Mouse (Mus musculus): ENCODE data around the gene Lrr1. TPM values are rescaled to one million over a fixed set of nuclear protein-coding genes. Genes with fewer than 3 reads are reported as not detected.

Lrr1 gene
- polyA plus RNA-seq, 1 experiment from 2014 or later = 35.8 TPM

- peaks cover 23% of the 10 kb centered on the region for H3K4me1 ChIP-seq
- peaks cover 66% of the 10 kb centered on the region for H3K36me3 ChIP-seq
- H3K27ac ChIP-seq (replicated peaks) = no peak overlapping the region
- H3K27me3 ChIP-seq (ENCODE audit: low read depth, poor library complexity, severe bottlenecking) = no peaks in the 10 kb centered on the region
- H3K4me3 ChIP-seq = no peak overlapping the region
- WGBS = 88% methylated on average over 5 of the region's 5 CpGs
- DNase-seq (ENCODE audit: low spot score) = no peak
- H3K9me3 ChIP-seq (replicated peaks) = no peaks in the 10 kb centered on the region; the same call in 1 of the 2 replicates
Observed at GRCm38 (mm10) chr12:69191396-69191795, 22.8 kb downstream of the Lrr1 start.

GRCm38 (mm10) chr12:69192637-69193036, 24.0 kb downstream of the Lrr1 start:
- peaks cover 60% of the 10 kb centered on the region for H3K36me3 ChIP-seq
- peaks cover 16% of the 10 kb centered on the region for H3K4me1 ChIP-seq
- 93% methylated on average over 2 of the region's 2 CpGs for WGBS
- H3K27ac ChIP-seq (replicated peaks) = no peak overlapping the region
- no peaks in the 10 kb centered on the region; the same call in 1 of the 2 replicates for H3K9me3 ChIP-seq (replicated peaks)
- DNase-seq (ENCODE audit: low spot score) = no peak
- no peaks in the 10 kb centered on the region for H3K27me3 ChIP-seq (ENCODE audit: low read depth, poor library complexity, severe bottlenecking)
- H3K4me3 ChIP-seq = no peak overlapping the region

- under 1% methylated on average over 75 of the region's 75 CpGs for WGBS
- H3K4me1 ChIP-seq = peaks cover 31% of the 10 kb centered on the region
- H3K27me3 ChIP-seq (ENCODE audit: low read depth, poor library complexity, severe bottlenecking) = no peaks in the 10 kb centered on the region
- H3K36me3 ChIP-seq = peaks cover 50% of the 10 kb centered on the region
- peak; percentile 80 for DNase-seq (ENCODE audit: low spot score)
- H3K27ac ChIP-seq (replicated peaks) = peak within 1 kb of the TSS; percentile 92
- H3K4me3 ChIP-seq = peak within 1 kb of the TSS; percentile 96
- no peaks in the 10 kb centered on the region for H3K9me3 ChIP-seq (replicated peaks)
Observed at GRCm38 (mm10) chr12:69196444-69197377, 28.1 kb downstream of the Lrr1 start, which contains the start of gene Gm49383. Gm49383 (minus strand) TSS chr12:69197104.

GRCm38 (mm10) chr12:69197378-69198163, 29.0 kb downstream of the Lrr1 start:
- DNase-seq (ENCODE audit: low spot score) = peak; percentile 69
- under 1% methylated on average over 94 of the region's 94 CpGs for WGBS
- H3K9me3 ChIP-seq (replicated peaks) = no peaks in the 10 kb centered on the region
- H3K4me3 ChIP-seq = peak overlapping the region; percentile 96
- peak overlapping the region; percentile 92 for H3K27ac ChIP-seq (replicated peaks)
- no peaks in the 10 kb centered on the region for H3K27me3 ChIP-seq (ENCODE audit: low read depth, poor library complexity, severe bottlenecking)
- H3K4me1 ChIP-seq = peaks cover 31% of the 10 kb centered on the region
- peaks cover 50% of the 10 kb centered on the region for H3K36me3 ChIP-seq

- Histone ChIP-seq H3K9me3 (replicated peaks) (no peaks in the 10 kb centered on the region), H3K4me3 (peak within 1 kb of the TSS; percentile 96), H3K4me1 (peaks cover 31% of the 10 kb centered on the region), H3K27ac (replicated peaks) (peak within 1 kb of the TSS; percentile 92), H3K36me3 (peaks cover 50% of the 10 kb centered on the region), H3K27me3 (ENCODE audit: low read depth, poor library complexity, severe bottlenecking) (no peaks in the 10 kb centered on the region)
- DNase-seq (ENCODE audit: low spot score) = peak; percentile 83
- under 1% methylated on average over 18 of the region's 18 CpGs for WGBS
Observed at GRCm38 (mm10) chr12:69198164-69198535, 29.5 kb downstream of the Lrr1 start, which contains the start of gene Dnaaf2. Dnaaf2 (minus strand) TSS chr12:69198429.

GRCm38 (mm10) chr12:69198985-69199384, 30.4 kb downstream of the Lrr1 start:
- no peaks in the 10 kb centered on the region for H3K27me3 ChIP-seq (ENCODE audit: low read depth, poor library complexity, severe bottlenecking)
- H3K9me3 ChIP-seq (replicated peaks) = no peaks in the 10 kb centered on the region
- peak overlapping the region; percentile 96 for H3K4me3 ChIP-seq
- no peak overlapping the region for H3K27ac ChIP-seq (replicated peaks)
- peaks cover 53% of the 10 kb centered on the region for H3K36me3 ChIP-seq
- peaks cover 33% of the 10 kb centered on the region for H3K4me1 ChIP-seq
- DNase-seq (ENCODE audit: low spot score) = no peak

- 81% methylated on average over 16 of the region's 16 CpGs for WGBS
- no peaks in the 10 kb centered on the region for H3K27me3 ChIP-seq (ENCODE audit: low read depth, poor library complexity, severe bottlenecking)
- H3K9me3 ChIP-seq (replicated peaks) = no peaks in the 10 kb centered on the region
- no peak within 1 kb of the TSS for H3K4me3 ChIP-seq
- H3K4me1 ChIP-seq = peaks cover 5% of the 10 kb centered on the region; the same call in 1 of the 2 replicates
- no peak for DNase-seq (ENCODE audit: low spot score)
- peaks cover 88% of the 10 kb centered on the region for H3K36me3 ChIP-seq
- H3K27ac ChIP-seq (replicated peaks) = no peak within 1 kb of the TSS
Observed at GRCm38 (mm10) chr12:69204052-69204833, 35.6 kb downstream of the Lrr1 start, which contains the start of gene Gm49384. Gm49384 (minus strand) TSS chr12:69204267.

GRCm38 (mm10) chr12:69207396-69207795, 38.8 kb downstream of the Lrr1 start:
- no peaks in the 10 kb centered on the region for H3K9me3 ChIP-seq (replicated peaks)
- no peaks in the 10 kb centered on the region for H3K27me3 ChIP-seq (ENCODE audit: low read depth, poor library complexity, severe bottlenecking)
- peaks cover 5% of the 10 kb centered on the region; the same call in 1 of the 2 replicates for H3K4me1 ChIP-seq
- H3K36me3 ChIP-seq = peaks cover 89% of the 10 kb centered on the region
- no peak overlapping the region for H3K27ac ChIP-seq (replicated peaks)
- H3K4me3 ChIP-seq = no peak overlapping the region
- 94% methylated on average over 8 of the region's 8 CpGs for WGBS
- DNase-seq (ENCODE audit: low spot score) = no peak

- Histone ChIP-seq H3K4me3 (no peak overlapping the region), H3K36me3 (peaks cover 89% of the 10 kb centered on the region), H3K27me3 (ENCODE audit: low read depth, poor library complexity, severe bottlenecking) (no peaks in the 10 kb centered on the region), H3K9me3 (replicated peaks) (no peaks in the 10 kb centered on the region), H3K4me1 (peaks cover 5% of the 10 kb centered on the region; the same call in 1 of the 2 replicates), H3K27ac (replicated peaks) (no peak overlapping the region)
- WGBS = 92% methylated on average over 7 of the region's 7 CpGs
- DNase-seq (ENCODE audit: low spot score) = no peak
Observed at GRCm38 (mm10) chr12:69207926-69208325, 39.3 kb downstream of the Lrr1 start.

- H3K27me3 ChIP-seq (ENCODE audit: low read depth, poor library complexity, severe bottlenecking) = no peaks in the 10 kb centered on the region
- WGBS = 87% methylated on average over 2 of the region's 2 CpGs
- no peak overlapping the region for H3K4me3 ChIP-seq
- H3K4me1 ChIP-seq = peaks cover 5% of the 10 kb centered on the region; the same call in 1 of the 2 replicates
- H3K36me3 ChIP-seq = peaks cover 89% of the 10 kb centered on the region
- H3K9me3 ChIP-seq (replicated peaks) = no peaks in the 10 kb centered on the region
- no peak for DNase-seq (ENCODE audit: low spot score)
- H3K27ac ChIP-seq (replicated peaks) = no peak overlapping the region
Observed at GRCm38 (mm10) chr12:69208520-69208919, 39.9 kb downstream of the Lrr1 start.

- peaks cover 96% of the 10 kb centered on the region for H3K36me3 ChIP-seq
- H3K27ac ChIP-seq (replicated peaks) = no peak overlapping the region
- no peaks in the 10 kb centered on the region for H3K9me3 ChIP-seq (replicated peaks)
- 91% methylated on average over 18 of the region's 18 CpGs for WGBS
- H3K4me1 ChIP-seq = no peaks in the 10 kb centered on the region
- H3K27me3 ChIP-seq (ENCODE audit: low read depth, poor library complexity, severe bottlenecking) = no peaks in the 10 kb centered on the region
- DNase-seq (ENCODE audit: low spot score) = no peak
- H3K4me3 ChIP-seq = no peak overlapping the region
Observed at GRCm38 (mm10) chr12:69210056-69210979, 41.7 kb downstream of the Lrr1 start.
